Mouse (Mus musculus): Measurements from ENCODE around the gene Cd63. TPM values are rescaled to one million over a fixed set of nuclear protein-coding genes. Genes with fewer than 3 reads are reported as not detected.

Cd63 gene
- polyA plus RNA-seq, 2 experiments, result 29.6 to 85.0 TPM

DNA sequence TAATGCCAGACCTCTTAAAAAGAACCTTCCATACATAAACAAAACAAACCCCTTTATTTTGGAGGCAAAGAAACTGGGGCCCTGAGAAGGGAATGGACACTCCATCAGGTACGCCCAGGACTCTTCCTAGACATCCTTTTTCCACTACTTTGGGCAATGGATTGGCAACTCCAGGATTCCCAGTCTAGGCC lies 21.9 kb downstream of the Cd63 start, which contains the start of gene Rdh5:
Gene Rdh5 (minus strand): TSS at position 67 of the 191 bp plus-strand sequence.
- Histone ChIP-seq H3K27ac (peak within 1 kb of the TSS; percentile 69), H3K36me3 (replicated peaks; ENCODE audit: control insufficient read depth, insufficient read depth, low read depth) (no peaks in the 10 kb centered on the region), H3K4me3 (ENCODE audit: insufficient read depth in 1 of 2, low read depth in 2 of 2, low read length in 2 of 2) (peak within 1 kb of the TSS; percentile 69 to 97), H3K4me2 (ENCODE audit: low read depth) (peak within 1 kb of the TSS; percentile 80), H3K9ac (replicated peaks) (peak within 1 kb of the TSS; percentile 91), H3K27me3 (ENCODE audit: control insufficient read depth, insufficient read depth, low read length) (no peaks in the 10 kb centered on the region; the same call in 1 of the 2 replicates), H3K4me1 (replicated peaks; ENCODE audit: control insufficient read depth in 2 of 2, insufficient read depth in 2 of 2, low read length in 1 of 2) (peaks cover 12 to 17% of the 10 kb centered on the region in 2 experiments), H3K9me3 (ENCODE audit: control insufficient read depth, low read length) (no peaks in the 10 kb centered on the region)
- 14% methylated on average over 1 of the region's 1 CpGs for WGBS (ENCODE audit: insufficient replicate concordance)
- no peak for TF ChIP-seq EP300 (IDR thresholded peaks at IDR 0.05; ENCODE audit: low read depth)
- ATAC-seq (ENCODE audit: insufficient read depth), result no peak
- DNase-seq (ENCODE audit: low read depth in 3 of 3, low spot score in 3 of 3), result no peak

- WGBS (ENCODE audit: insufficient replicate concordance), result under 1% methylated on average over 42 of the region's 42 CpGs
- peak; percentile 98 for ATAC-seq (ENCODE audit: insufficient read depth)
Measured at GRCm38 (mm10) chr10:128923013-128923691, 22.4 kb downstream of the Cd63 start.

GRCm38 (mm10) chr10:128923935-128924334 lies 23.1 kb downstream of the Cd63 start, which contains the start of gene Bloc1s1:
TSS of gene Bloc1s1 (minus strand) at chr10:128924035.
- H3K9ac ChIP-seq (replicated peaks), result peak within 1 kb of the TSS; percentile 91
- H3K9me3 ChIP-seq (ENCODE audit: control insufficient read depth, low read length), result no peaks in the 10 kb centered on the region
- 45% methylated on average over 9 of the region's 9 CpGs for WGBS (ENCODE audit: insufficient replicate concordance)
- H3K36me3 ChIP-seq (replicated peaks; ENCODE audit: control insufficient read depth, insufficient read depth, low read depth), result no peaks in the 10 kb centered on the region
- H3K27ac ChIP-seq, result peak within 1 kb of the TSS; percentile 69
- H3K4me1 ChIP-seq (replicated peaks; ENCODE audit: control insufficient read depth in 2 of 2, insufficient read depth in 2 of 2, low read length in 1 of 2), result peaks cover 12 to 17% of the 10 kb centered on the region in 2 experiments
- H3K27me3 ChIP-seq (ENCODE audit: control insufficient read depth, insufficient read depth, low read length), result peaks cover 5% of the 10 kb centered on the region; the same call in 1 of the 2 replicates
- peak within 1 kb of the TSS; percentile 80 for H3K4me2 ChIP-seq (ENCODE audit: low read depth)
- peak within 1 kb of the TSS; percentile 69 to 97 for H3K4me3 ChIP-seq (ENCODE audit: insufficient read depth in 1 of 2, low read depth in 2 of 2, low read length in 2 of 2)
- ATAC-seq (ENCODE audit: insufficient read depth) (no peak), DNase-seq (ENCODE audit: low read depth in 3 of 3, low spot score in 3 of 3) (no peak)
- TF ChIP-seq EP300 (IDR thresholded peaks at IDR 0.05; ENCODE audit: low read depth), result no peak

More at GRCm38 (mm10) chr10:128923013-128923691, 22.4 kb downstream of the Cd63 start:
- peak; percentile 28 for TF ChIP-seq CTCF (IDR thresholded peaks at IDR 0.05; ENCODE audit: low read depth)
- TF ChIP-seq EP300 (IDR thresholded peaks at IDR 0.05; ENCODE audit: low read depth), result no peak
- no peaks in the 10 kb centered on the region; the same call in 1 of the 2 replicates for H3K27me3 ChIP-seq (ENCODE audit: control insufficient read depth, insufficient read depth, low read length)
- H3K9me3 ChIP-seq (ENCODE audit: control insufficient read depth, low read length), result no peaks in the 10 kb centered on the region
- no peaks in the 10 kb centered on the region for H3K36me3 ChIP-seq (replicated peaks; ENCODE audit: control insufficient read depth, insufficient read depth, low read depth)
- peak overlapping the region; percentile 69 to 97 for H3K4me3 ChIP-seq (ENCODE audit: insufficient read depth in 1 of 2, low read depth in 2 of 2, low read length in 2 of 2)
- H3K9ac ChIP-seq (replicated peaks), result peak overlapping the region; percentile 91
- H3K4me1 ChIP-seq (replicated peaks; ENCODE audit: control insufficient read depth in 2 of 2, insufficient read depth in 2 of 2, low read length in 1 of 2), result peaks cover 12 to 17% of the 10 kb centered on the region in 2 experiments
- peak overlapping the region; percentile 69 for H3K27ac ChIP-seq
- DNase-seq (ENCODE audit: low read depth in 3 of 3, low spot score in 3 of 3), result peak; percentile 75 to 78 (median 78)
- H3K4me2 ChIP-seq (ENCODE audit: low read depth), result peak overlapping the region; percentile 80

GRCm38 (mm10) chr10:128928356-128928755 lies 27.6 kb downstream of the Cd63 start:
- Histone ChIP-seq H3K27ac (no peak overlapping the region), H3K9me3 (ENCODE audit: control insufficient read depth, low read length) (no peaks in the 10 kb centered on the region), H3K27me3 (ENCODE audit: control insufficient read depth, insufficient read depth, low read length) (peaks cover 32% of the 10 kb centered on the region), H3K4me1 (replicated peaks; ENCODE audit: control insufficient read depth in 2 of 2, insufficient read depth in 2 of 2, low read length in 1 of 2) (peaks cover 5 to 6% of the 10 kb centered on the region in 2 experiments), H3K36me3 (replicated peaks; ENCODE audit: control insufficient read depth, insufficient read depth, low read depth) (no peaks in the 10 kb centered on the region), H3K4me2 (ENCODE audit: low read depth) (no peak overlapping the region), H3K9ac (replicated peaks) (no peak overlapping the region), H3K4me3 (ENCODE audit: insufficient read depth in 1 of 2, low read depth in 2 of 2, low read length in 2 of 2) (no peak overlapping the region)
- no peak for ATAC-seq (ENCODE audit: insufficient read depth)
- 28% methylated on average over 4 of the region's 4 CpGs for WGBS (ENCODE audit: insufficient replicate concordance)
- DNase-seq (ENCODE audit: low read depth in 3 of 3, low spot score in 3 of 3), result no peak
- no peak for TF ChIP-seq EP300 (IDR thresholded peaks at IDR 0.05; ENCODE audit: low read depth)
- TF ChIP-seq CTCF (IDR thresholded peaks at IDR 0.05; ENCODE audit: low read depth), result no peak

- Histone ChIP-seq H3K36me3 (replicated peaks; ENCODE audit: control insufficient read depth, insufficient read depth, low read depth) (no peaks in the 10 kb centered on the region), H3K4me1 (replicated peaks; ENCODE audit: control insufficient read depth in 2 of 2, insufficient read depth in 2 of 2, low read length in 1 of 2) (no peaks in the 10 kb centered on the region), H3K27me3 (ENCODE audit: control insufficient read depth, insufficient read depth, low read length) (peaks cover 45% of the 10 kb centered on the region), H3K4me2 (ENCODE audit: low read depth) (no peak overlapping the region), H3K9me3 (ENCODE audit: control insufficient read depth, low read length) (no peaks in the 10 kb centered on the region), H3K4me3 (ENCODE audit: insufficient read depth in 1 of 2, low read depth in 2 of 2, low read length in 2 of 2) (no peak overlapping the region), H3K9ac (replicated peaks) (no peak overlapping the region), H3K27ac (no peak overlapping the region)
- 49% methylated on average over 7 of the region's 7 CpGs for WGBS (ENCODE audit: insufficient replicate concordance)
- DNase-seq (ENCODE audit: low read depth in 3 of 3, low spot score in 3 of 3) (no peak), ATAC-seq (ENCODE audit: insufficient read depth) (no peak)
- no peak for TF ChIP-seq CTCF (IDR thresholded peaks at IDR 0.05; ENCODE audit: low read depth)
- TF ChIP-seq EP300 (IDR thresholded peaks at IDR 0.05; ENCODE audit: low read depth), result no peak
Measured at GRCm38 (mm10) chr10:128929638-128930378, 29.0 kb downstream of the Cd63 start.

All from liver, embryonic 14.5 days (tissue).